Mouse (Mus musculus) splenic B cell, adult 2 months (primary cell): Measurements from ENCODE around the gene Cnksr3.
A peak's percentile ranks its signal among the peaks of the same experiment; 100 is the strongest.

Source experiments
- DNase-seq: peaks from one replicate; pipeline ENCODE4 v3.0.0-alpha.2; 2011; ENCODE audit warnings: low read depth, low spot score
- H3K27me3 ChIP-seq: 2 replicates; pipeline ENCODE4 v1.6.1; 2012; ENCODE audit warnings: mild to moderate bottlenecking, low read length, moderate library complexity, mixed read lengths; ENCODE audit not compliant: control insufficient read depth, poor library complexity, insufficient read depth, severe bottlenecking
- H3K36me3 ChIP-seq: 2 replicates; pipeline ENCODE4 v1.6.1; 2012; ENCODE audit warnings: mild to moderate bottlenecking, low read length, moderate library complexity, mixed read lengths; ENCODE audit not compliant: control insufficient read depth, poor library complexity, insufficient read depth, severe bottlenecking

The Cnksr3 gene

GRCm38 (mm10) chr10:7114796-7115195 lies 97.2 kb downstream of the Cnksr3 start:
- no peaks in the 10 kb centered on the region for H3K36me3 ChIP-seq
- no peak for DNase-seq

DNA sequence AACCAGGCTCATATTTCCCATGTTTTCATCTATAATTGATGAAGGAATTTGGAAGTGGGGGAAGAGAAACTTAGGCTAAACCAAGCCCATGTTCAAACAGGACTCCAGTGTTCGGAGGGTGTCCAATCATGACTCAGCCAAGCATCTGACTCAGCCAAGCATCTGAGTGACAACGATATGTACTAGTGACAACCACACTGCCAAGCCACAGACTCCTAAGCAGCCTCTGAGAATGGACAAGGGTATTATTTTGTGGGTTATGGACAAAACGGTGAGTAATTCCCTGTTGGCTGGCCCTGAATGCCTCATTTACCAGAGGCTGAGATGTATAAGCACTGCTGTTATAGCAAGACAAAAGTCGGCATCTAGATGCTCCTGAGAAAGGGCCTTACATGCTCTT lies 98.3 kb downstream of the Cnksr3 start:
- DNase-seq: no peak
- Histone ChIP-seq H3K27me3 (no peaks in the 10 kb centered on the region), H3K36me3 (no peaks in the 10 kb centered on the region)

More at GRCm38 (mm10) chr10:7114796-7115195, 97.2 kb downstream of the Cnksr3 start:
- H3K27me3 ChIP-seq: no peaks in the 10 kb centered on the region

DNA sequence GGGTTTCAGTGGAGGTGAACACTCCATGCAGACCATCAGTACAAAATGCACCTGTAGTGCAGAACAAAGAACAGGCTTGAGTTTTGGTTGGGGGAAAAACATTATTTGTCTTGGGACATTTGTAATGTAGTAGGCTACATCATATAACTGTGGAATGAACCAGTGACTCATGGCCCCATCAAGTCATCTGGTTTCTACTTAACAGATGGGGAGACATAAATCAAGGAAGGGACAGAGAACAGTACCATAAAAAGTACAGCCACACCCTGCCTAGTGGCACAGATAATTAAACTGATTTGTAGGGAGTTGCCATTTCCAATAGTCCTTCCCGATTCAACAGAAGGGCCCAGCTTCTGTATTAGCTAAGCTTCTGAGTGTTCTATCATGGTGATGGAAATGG lies 98.9 kb downstream of the Cnksr3 start:
- Histone ChIP-seq H3K36me3 (no peaks in the 10 kb centered on the region), H3K27me3 (no peaks in the 10 kb centered on the region)
- DNase-seq: no peak

DNA sequence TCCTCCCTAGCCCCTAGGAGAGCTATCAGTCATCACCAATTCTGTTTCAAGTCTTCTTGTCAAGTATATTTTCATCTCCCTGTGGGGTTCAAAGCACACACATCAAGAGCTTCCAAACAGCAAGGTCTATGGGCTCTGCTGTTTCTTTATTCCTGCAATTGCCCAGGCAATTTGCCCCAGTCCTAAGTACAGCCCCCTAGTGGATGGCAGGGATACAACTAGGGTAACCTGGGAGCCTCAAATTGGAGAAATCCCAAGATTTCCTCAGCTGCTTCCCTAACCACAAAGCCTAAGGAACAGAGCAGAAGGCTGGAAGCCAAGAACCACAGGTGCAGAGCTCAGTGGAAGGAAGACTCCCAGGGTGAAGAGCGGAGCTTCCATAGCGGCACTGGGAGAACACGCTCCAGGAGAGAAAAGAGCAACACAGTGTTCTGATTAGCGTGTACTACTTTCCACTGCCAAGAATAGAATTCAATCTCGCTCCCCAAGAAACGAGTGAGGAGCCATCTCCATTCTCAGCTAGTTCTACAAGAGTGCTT lies 100.5 kb downstream of the Cnksr3 start:
- H3K27me3 ChIP-seq: no peaks in the 10 kb centered on the region
- no peaks in the 10 kb centered on the region for H3K36me3 ChIP-seq

DNA sequence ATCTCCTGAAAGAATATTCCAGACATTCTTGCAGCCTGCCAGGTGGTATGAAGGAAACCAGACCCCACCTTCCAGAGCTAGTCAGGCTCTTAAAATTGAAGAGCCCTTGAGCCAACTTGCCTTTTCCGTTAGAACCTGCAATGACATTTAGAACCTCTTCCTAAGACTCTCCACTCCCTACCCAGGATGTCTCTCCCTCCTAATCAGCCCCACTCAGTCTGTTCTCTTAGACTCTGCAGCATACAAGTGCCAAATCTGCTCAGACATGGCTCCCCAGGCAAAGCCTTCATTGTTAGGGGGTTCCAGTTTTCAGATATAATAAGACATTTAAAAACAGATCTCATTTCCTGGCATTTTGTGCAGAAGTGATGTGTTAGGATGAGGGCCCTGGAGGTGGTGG lies 108.2 kb downstream of the Cnksr3 start:
- Histone ChIP-seq H3K27me3 (no peaks in the 10 kb centered on the region), H3K36me3 (no peaks in the 10 kb centered on the region)
- DNase-seq: no peak

More for the DNA sequence above, 100.5 kb downstream of the Cnksr3 start:
- DNase-seq: no peak

DNA sequence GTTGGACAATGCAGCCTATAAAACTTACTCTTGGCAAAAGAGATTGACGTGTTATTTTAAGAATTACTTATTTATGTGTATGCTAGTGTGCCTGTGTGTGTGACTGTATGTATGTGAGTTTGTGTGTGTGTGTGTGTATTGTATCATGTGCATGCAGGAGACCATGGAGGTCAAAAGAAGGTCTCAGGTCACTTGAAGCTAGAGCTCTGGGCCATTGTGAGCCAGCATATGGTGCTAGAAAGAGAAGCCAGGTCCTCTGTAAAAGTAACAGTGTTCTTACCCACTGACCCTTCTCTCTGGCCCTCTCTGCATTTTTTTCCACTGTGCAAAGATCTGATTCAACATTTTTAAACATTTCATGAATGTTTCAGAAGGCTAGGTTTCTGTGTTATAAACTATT lies 134.1 kb downstream of the Cnksr3 start:
- DNase-seq: no peak
- Histone ChIP-seq H3K27me3 (no peaks in the 10 kb centered on the region), H3K36me3 (no peaks in the 10 kb centered on the region)

- Histone ChIP-seq H3K36me3 (no peaks in the 10 kb centered on the region), H3K27me3 (no peaks in the 10 kb centered on the region)
- no peak for DNase-seq
Observed at GRCm38 (mm10) chr10:7077389-7077808, 134.6 kb downstream of the Cnksr3 start.

- DNase-seq: no peak
Observed at GRCm38 (mm10) chr10:7076662-7077211, 135.3 kb downstream of the Cnksr3 start.

GRCm38 (mm10) chr10:7076201-7076600 lies 135.8 kb downstream of the Cnksr3 start:
- DNase-seq: peak; percentile 70
- H3K36me3 ChIP-seq: no peaks in the 10 kb centered on the region

More at GRCm38 (mm10) chr10:7076662-7077211, 135.3 kb downstream of the Cnksr3 start:
- Histone ChIP-seq H3K27me3 (no peaks in the 10 kb centered on the region), H3K36me3 (no peaks in the 10 kb centered on the region)

DNA sequence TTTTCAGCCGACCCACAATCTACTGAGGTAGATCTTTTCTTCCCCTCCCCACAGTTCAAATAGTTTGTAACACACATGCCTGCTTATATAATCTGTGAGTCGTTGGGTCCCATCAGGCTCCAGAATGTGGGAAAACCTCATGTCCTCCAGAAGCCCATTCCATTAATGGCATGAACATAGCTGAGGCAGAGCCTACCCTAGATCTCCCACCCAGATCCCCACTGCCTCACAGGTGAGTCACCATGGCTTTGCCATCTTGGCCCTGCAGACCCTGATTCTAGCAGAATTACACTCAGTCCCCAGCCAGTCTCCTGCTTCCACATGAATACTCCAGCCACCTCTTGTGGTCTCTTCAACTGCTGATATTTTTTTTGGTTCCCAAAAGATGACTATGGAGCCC lies 136.4 kb downstream of the Cnksr3 start:
- H3K27me3 ChIP-seq: no peaks in the 10 kb centered on the region
- H3K36me3 ChIP-seq: no peaks in the 10 kb centered on the region
- DNase-seq: no peak

More at GRCm38 (mm10) chr10:7076201-7076600, 135.8 kb downstream of the Cnksr3 start:
- no peaks in the 10 kb centered on the region for H3K27me3 ChIP-seq

- Histone ChIP-seq H3K27me3 (no peaks in the 10 kb centered on the region), H3K36me3 (no peaks in the 10 kb centered on the region)
- no peak for DNase-seq
Observed at GRCm38 (mm10) chr10:7074231-7074630, 137.8 kb downstream of the Cnksr3 start.

DNA sequence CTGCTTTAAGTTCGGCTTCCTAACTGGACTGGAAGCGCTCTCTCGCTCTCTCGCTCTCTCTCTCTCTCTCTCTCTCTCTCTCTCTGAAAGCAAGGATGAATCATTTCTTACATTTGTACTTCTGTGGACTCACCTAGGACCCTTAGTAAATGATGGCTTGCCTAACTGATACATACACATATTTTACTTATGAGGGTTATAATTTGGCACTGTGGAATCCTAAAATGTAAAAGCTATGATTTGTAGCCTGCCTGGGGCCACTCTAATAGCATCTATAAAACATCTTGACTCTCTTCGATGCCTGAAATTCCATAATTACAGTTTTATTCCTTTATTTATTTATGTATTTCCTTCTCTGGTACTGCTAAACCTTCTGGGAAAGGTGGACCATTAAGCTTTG lies 141.1 kb downstream of the Cnksr3 start:
- Histone ChIP-seq H3K36me3 (no peaks in the 10 kb centered on the region), H3K27me3 (no peaks in the 10 kb centered on the region)
- no peak for DNase-seq

DNA sequence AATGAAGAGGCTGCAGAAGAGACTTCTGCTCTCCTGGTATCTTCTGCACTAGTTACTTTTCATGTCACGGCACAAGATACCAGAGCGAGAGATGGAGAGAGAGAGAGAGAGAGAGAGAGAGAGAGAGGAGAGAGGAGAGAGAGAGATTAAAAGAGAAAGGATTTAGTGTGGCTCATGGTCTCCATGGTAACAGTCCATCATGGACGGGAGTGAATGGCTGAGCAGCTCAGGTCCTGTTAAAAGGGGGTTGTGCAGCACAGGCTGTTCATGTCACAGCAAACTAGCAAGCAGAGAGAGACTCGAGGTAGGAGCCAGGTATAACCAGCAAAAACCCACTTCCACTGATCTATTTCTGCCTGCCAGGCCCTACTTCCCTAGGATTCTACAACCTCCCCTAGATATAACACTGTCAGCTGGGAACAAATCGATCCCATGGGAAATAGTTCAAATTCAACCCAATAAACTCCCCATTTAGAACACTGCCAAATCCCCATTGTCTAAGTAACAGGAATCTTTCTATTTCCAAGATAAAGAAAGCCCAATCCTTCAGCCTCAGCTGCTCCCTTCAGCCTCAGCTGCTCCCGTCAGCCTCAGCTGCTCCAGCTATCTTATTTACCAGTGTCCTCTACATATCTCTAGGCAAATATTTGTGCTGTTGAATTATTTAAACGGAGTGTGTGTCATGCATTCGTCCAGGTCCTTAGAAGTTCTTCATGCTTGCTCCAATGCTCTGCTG lies 141.8 kb downstream of the Cnksr3 start:
- no peaks in the 10 kb centered on the region for H3K27me3 ChIP-seq
- H3K36me3 ChIP-seq: no peaks in the 10 kb centered on the region
- no peak for DNase-seq

DNA sequence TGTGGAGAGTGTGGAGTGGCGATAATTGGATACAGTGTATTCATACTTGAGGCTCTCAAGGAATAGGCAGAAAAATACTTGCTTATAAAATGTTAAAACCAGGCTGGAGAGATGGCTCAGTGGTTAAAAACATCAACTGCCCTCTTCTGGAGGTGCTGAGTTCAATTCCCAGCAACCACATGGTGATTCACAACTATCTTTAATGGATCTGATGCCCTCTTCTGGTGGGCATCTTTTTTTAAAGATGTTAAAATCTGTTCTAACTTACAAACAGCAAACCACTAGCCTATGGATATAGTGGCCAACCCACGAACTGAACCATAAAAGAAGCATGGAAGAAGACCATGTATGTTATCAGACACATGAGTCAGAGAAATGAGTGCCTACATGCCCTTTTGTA lies 142.9 kb downstream of the Cnksr3 start:
- peak; percentile 11 for DNase-seq

More for the DNA sequence above, 142.9 kb downstream of the Cnksr3 start:
- H3K36me3 ChIP-seq: no peaks in the 10 kb centered on the region
- H3K27me3 ChIP-seq: no peaks in the 10 kb centered on the region
